Mouse (Mus musculus) kidney, embryonic 16.5 days (tissue): ENCODE results near the gene Rps2. TPM values are rescaled to one million over a fixed set of nuclear protein-coding genes. Genes with fewer than 3 reads are reported as not detected.
A peak's percentile ranks its signal among the peaks of the same experiment; 100 is the strongest.

Experiments
- ATAC-seq: fragments of 200-750 bp; cut with Nextera tagmentation; 2 replicates; pipeline ENCODE4 v1.8.0; 2017; ENCODE audit warnings: moderate TSS enrichment; ENCODE audit not compliant: low FRiP score, low TSS enrichment
- H3K27ac ChIP-seq: fragments of 300-500 bp; sonication (generic); 2 replicates; pipeline ENCODE4 v1.5.1; 2014; ENCODE audit warnings: low read length
- H3K27me3 ChIP-seq: fragments of 300-500 bp; sonication (generic); 2 replicates; pipeline ENCODE4 v1.6.1; 2014; ENCODE audit warnings: low read length, control low read depth, mixed read lengths; ENCODE audit not compliant: insufficient read depth
- H3K36me3 ChIP-seq: fragments of 300-500 bp; sonication (generic); 2 replicates; pipeline ENCODE4 v1.6.1; 2014; ENCODE audit warnings: low read length, control low read depth, mixed read lengths; ENCODE audit not compliant: insufficient read depth
- H3K4me1 ChIP-seq: fragments of 300-500 bp; sonication (generic); 2 replicates; pipeline ENCODE4 v1.6.1; 2014; ENCODE audit warnings: low read length, control low read depth, mixed read lengths; ENCODE audit not compliant: insufficient read depth
- H3K4me2 ChIP-seq: fragments of 300-500 bp; sonication (generic); replicated peaks from 2 replicates; pipeline ENCODE4 v1.6.1; 2014; ENCODE audit warnings: low read depth, low read length
- H3K4me3 ChIP-seq: fragments of 300-500 bp; sonication (generic); 2 replicates; pipeline ENCODE4 v1.5.1; 2014; ENCODE audit warnings: mild to moderate bottlenecking, low read length
- H3K9ac ChIP-seq: fragments of 300-500 bp; sonication (generic); replicated peaks from 2 replicates; pipeline ENCODE4 v1.6.1; 2014; ENCODE audit warnings: low read length
- H3K9me3 ChIP-seq: fragments of 300-500 bp; sonication (generic); 2 replicates; pipeline ENCODE4 v1.6.1; 2016; ENCODE audit warnings: low read length, control low read depth
- WGBS: fragments of 180-500 bp; shearing (Covaris S2); extraction: QIAGEN DNeasy Blood & Tissue Kit; methylation state at CpG from one replicate; pipeline ENCODE4 v1.1.7; 2014; 5-methylcytosine and 5-hydroxymethylcytosine counted together
- polyA plus RNA-seq: library from polyadenylated mRNA; unstranded; fragments of >200 nt; fragmentation: Nextera tagmentation; extraction: Ambion mirVana; gene quantifications from 2 replicates; pipeline ENCODE4 v1.2.1, GENCODE M21; 2015

Gene Rps2
- polyA plus RNA-seq, 1 experiment from 2014 or later = 1,547 TPM

DNA sequence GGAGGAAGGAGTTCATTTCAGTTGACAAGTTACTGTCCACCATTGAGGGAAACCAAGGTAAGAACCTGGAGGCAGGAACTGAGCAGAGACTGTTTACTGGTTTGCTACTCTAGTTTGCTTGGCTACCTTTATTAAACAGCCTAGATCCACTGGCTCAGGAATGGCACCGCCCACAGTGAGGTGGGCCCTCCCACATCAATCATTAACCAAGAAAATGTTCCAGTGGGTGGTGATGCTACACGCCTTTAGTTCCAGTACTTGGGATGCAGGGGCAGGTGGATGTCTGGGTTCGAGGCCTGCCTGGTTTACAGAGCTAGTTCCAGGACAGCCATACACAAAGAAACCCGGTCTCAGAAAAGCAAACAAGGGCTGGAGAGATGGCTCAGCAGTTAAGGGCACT is 20.3 kb downstream of the Rps2 start:
- no peak for ATAC-seq
- H3K9ac ChIP-seq = no peak overlapping the region
- H3K27ac ChIP-seq = no peak overlapping the region
- H3K36me3 ChIP-seq = 0 out of 2 replicates have a peak, but pooled peaks cover 3% of the 10 kb centered on the region
- no peaks in the 10 kb centered on the region for H3K27me3 ChIP-seq
- no peak overlapping the region for H3K4me2 ChIP-seq
- 74% methylated on average over 4 of the region's 4 CpGs for WGBS
- H3K9me3 ChIP-seq = no peaks in the 10 kb centered on the region
- H3K4me1 ChIP-seq = peaks cover 20% of the 10 kb centered on the region
- no peak overlapping the region for H3K4me3 ChIP-seq

DNA sequence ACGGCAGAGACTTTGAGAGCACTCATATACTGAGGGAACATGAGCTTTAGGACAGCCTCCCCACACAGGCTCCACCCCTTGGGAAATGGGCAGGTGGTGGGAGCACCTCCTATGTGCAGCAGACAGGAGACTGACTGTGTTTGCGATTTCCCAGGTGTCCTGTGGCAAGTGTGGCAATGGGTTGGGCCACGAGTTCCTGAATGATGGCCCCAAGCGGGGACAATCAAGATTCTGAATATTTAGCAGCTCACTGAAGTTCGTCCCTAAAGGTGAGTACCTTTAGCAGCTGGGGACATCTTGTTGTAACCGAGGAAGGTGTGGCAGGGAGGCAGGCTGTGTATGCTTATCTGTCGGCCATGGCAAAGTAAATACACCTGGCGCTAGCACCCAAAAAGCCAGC is 22.0 kb downstream of the Rps2 start:
- no peak overlapping the region for H3K27ac ChIP-seq
- H3K9ac ChIP-seq = no peak overlapping the region
- peaks cover 20% of the 10 kb centered on the region for H3K4me1 ChIP-seq
- H3K9me3 ChIP-seq = no peaks in the 10 kb centered on the region
- no peak for ATAC-seq
- no peak overlapping the region for H3K4me3 ChIP-seq
- H3K36me3 ChIP-seq = 0 out of 2 replicates have a peak, but pooled peaks cover 3% of the 10 kb centered on the region
- 86% methylated on average over 8 of the region's 8 CpGs for WGBS
- no peak overlapping the region for H3K4me2 ChIP-seq
- H3K27me3 ChIP-seq = no peaks in the 10 kb centered on the region

DNA sequence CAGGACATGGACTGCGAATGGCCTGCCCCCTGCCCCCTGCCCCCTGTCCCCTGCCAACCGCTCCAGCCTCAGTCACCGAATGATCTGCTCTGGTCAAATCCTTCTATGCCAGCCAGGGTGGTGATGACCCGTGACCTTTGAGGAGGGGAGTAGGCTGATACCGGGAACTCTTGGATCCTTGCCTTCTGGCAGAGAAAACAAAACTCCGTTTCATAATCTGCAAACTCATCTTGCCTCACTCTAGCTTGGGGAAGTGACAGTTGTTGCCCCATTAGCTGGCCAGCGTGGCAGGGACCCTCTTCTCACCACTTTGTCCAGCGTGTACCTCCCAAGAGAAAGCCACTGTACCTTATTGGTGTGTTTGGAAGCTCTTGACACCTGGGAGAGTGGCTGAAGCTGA is 24.4 kb downstream of the Rps2 start:
- Histone ChIP-seq H3K36me3 (0 out of 2 replicates have a peak, but pooled peaks cover 3% of the 10 kb centered on the region), H3K9ac (no peak overlapping the region), H3K9me3 (no peaks in the 10 kb centered on the region), H3K27me3 (no peaks in the 10 kb centered on the region), H3K4me1 (peaks cover 16% of the 10 kb centered on the region; the same call in 1 of the 2 replicates), H3K4me2 (no peak overlapping the region), H3K27ac (no peak overlapping the region), H3K4me3 (no peak overlapping the region)
- ATAC-seq = no peak
- 72% methylated on average over 8 of the region's 8 CpGs for WGBS

DNA sequence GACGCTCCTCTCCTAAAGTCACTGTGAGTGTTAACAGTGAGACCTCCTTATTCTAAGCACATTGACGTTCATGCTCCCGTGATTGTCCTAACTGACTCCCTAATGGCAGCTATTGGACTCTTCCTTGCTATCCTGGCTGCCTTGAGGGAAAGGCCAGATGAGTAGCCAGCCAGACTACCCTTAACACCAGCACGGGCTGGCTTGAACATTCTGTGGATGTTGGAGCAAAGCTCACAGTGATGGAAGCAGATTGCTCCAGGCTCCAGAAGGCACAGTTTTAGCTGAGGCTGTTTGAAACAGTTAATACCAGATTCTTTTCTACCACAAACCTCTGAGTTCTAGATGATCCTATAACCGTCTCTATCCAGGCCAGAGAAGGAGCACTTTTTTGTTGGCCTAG is 26.0 kb downstream of the Rps2 start:
- 72% methylated on average over 5 of the region's 5 CpGs for WGBS
- ATAC-seq = no peak
- no peak overlapping the region for H3K4me2 ChIP-seq
- no peaks in the 10 kb centered on the region for H3K9me3 ChIP-seq
- no peak overlapping the region for H3K27ac ChIP-seq
- H3K27me3 ChIP-seq = no peaks in the 10 kb centered on the region
- no peak overlapping the region for H3K4me3 ChIP-seq
- H3K36me3 ChIP-seq = 0 out of 2 replicates have a peak, but pooled peaks cover 3% of the 10 kb centered on the region
- no peak overlapping the region for H3K9ac ChIP-seq
- H3K4me1 ChIP-seq = peaks cover 8% of the 10 kb centered on the region; the same call in 1 of the 2 replicates

DNA sequence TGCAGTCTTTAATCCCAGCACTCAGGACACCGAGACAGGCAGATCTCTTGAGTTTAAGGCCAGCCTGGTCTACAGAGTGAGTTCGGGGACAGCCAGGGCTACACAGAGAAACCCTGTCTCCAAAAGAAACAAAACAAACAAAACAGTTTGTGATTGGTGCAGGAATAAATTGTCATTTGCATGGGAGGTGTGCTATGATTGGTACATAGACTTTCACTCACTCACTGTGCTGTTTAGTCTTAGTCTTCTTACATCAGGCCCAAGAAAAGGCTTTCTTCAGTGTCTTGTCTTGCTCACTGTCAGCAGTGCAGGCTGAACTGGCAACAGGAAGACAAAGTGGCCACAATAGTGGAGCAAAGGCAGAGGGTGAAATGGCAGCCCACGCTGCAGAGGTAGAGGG is 26.5 kb downstream of the Rps2 start:
- no peak for ATAC-seq
- Histone ChIP-seq H3K9ac (no peak overlapping the region), H3K4me2 (no peak overlapping the region), H3K4me1 (peaks cover 8% of the 10 kb centered on the region; the same call in 1 of the 2 replicates), H3K4me3 (no peak overlapping the region), H3K27ac (no peak overlapping the region), H3K9me3 (no peaks in the 10 kb centered on the region), H3K27me3 (no peaks in the 10 kb centered on the region), H3K36me3 (0 out of 2 replicates have a peak, but pooled peaks cover 3% of the 10 kb centered on the region)
- WGBS = 77% methylated on average over 3 of the region's 3 CpGs

- ATAC-seq = peak; percentile 82
- peaks cover 8% of the 10 kb centered on the region; the same call in 1 of the 2 replicates for H3K4me1 ChIP-seq
- H3K36me3 ChIP-seq = no peaks in the 10 kb centered on the region
- no peak overlapping the region for H3K4me2 ChIP-seq
- H3K9ac ChIP-seq = no peak overlapping the region
- WGBS = 22% methylated on average over 7 of the region's 7 CpGs
- H3K27me3 ChIP-seq = peaks cover 11% of the 10 kb centered on the region
- H3K27ac ChIP-seq = no peak overlapping the region
- H3K4me3 ChIP-seq = no peak overlapping the region
- H3K9me3 ChIP-seq = no peaks in the 10 kb centered on the region
Observed at GRCm38 (mm10) chr17:24745526-24746497, 27.9 kb downstream of the Rps2 start.

- Histone ChIP-seq H3K4me1 (peaks cover 8% of the 10 kb centered on the region; the same call in 1 of the 2 replicates), H3K27ac (no peak overlapping the region), H3K27me3 (peaks cover 22% of the 10 kb centered on the region), H3K4me2 (no peak overlapping the region), H3K9ac (no peak overlapping the region), H3K4me3 (no peak overlapping the region), H3K36me3 (no peaks in the 10 kb centered on the region), H3K9me3 (no peaks in the 10 kb centered on the region)
- peak; percentile 55; the same call in 1 of the 2 replicates for ATAC-seq
- 37% methylated on average over 4 of the region's 4 CpGs for WGBS
Observed at GRCm38 (mm10) chr17:24746986-24747385, 29.1 kb downstream of the Rps2 start.

DNA sequence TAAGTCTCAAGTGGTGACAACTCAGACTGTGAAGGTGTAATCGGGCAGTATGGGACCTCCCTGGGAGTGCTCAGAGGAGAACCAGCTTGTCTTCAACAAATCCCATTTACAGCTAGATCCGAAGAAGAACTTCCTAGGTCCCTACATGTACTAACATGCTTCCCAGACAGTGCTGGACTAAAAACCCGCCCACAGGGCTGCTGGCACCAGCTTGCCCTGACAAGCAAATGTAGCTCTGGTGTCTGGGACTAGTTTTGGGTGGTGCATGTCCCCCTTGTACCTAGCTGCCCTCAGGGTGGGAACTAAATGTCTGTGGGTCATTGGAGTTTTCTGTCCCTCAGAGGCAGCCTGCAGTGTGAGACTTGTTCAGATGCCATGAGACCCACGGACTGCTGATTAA is 33.6 kb downstream of the Rps2 start:
- H3K4me2 ChIP-seq = no peak overlapping the region
- H3K9me3 ChIP-seq = no peaks in the 10 kb centered on the region
- H3K4me1 ChIP-seq = peaks cover 30% of the 10 kb centered on the region
- no peak for ATAC-seq
- no peak overlapping the region for H3K27ac ChIP-seq
- 35% methylated on average over 4 of the region's 4 CpGs for whole genome bisulfite sequencing
- H3K9ac ChIP-seq = no peak overlapping the region
- no peak overlapping the region for H3K4me3 ChIP-seq
- H3K27me3 ChIP-seq = peaks cover 52% of the 10 kb centered on the region
- H3K36me3 ChIP-seq = no peaks in the 10 kb centered on the region

- Histone ChIP-seq H3K27ac (no peak within 1 kb of the TSS; the same call in 1 of the 2 replicates), H3K4me1 (peaks cover 24% of the 10 kb centered on the region), H3K9ac (peak within 1 kb of the TSS; percentile 71), H3K4me2 (peak within 1 kb of the TSS; percentile 96), H3K27me3 (peaks cover 52% of the 10 kb centered on the region), H3K9me3 (no peaks in the 10 kb centered on the region), H3K4me3 (peak within 1 kb of the TSS; percentile 67), H3K36me3 (no peaks in the 10 kb centered on the region)
- peak; percentile 92 for ATAC-seq
- under 1% methylated on average over 58 of the region's 82 CpGs for WGBS
Observed at GRCm38 (mm10) chr17:24752415-24753394, 34.8 kb downstream of the Rps2 start, which contains the start of gene Hs3st6. Gene Hs3st6, plus strand, starts transcription at chr17:24752988.
